Mouse (Mus musculus) small intestine, adult 2 months (tissue): ENCODE results near the gene Runx3. TPM values are rescaled to one million over a fixed set of nuclear protein-coding genes. Genes with fewer than 3 reads are reported as not detected.
A peak's percentile ranks its signal among the peaks of the same experiment; 100 is the strongest.
"Not testable (repeated sequence)": the region's sequence is repeated elsewhere in the genome, so short reads cannot be mapped to it uniquely, and the experiment has no call there.

Source experiments
- H3K27ac ChIP-seq: fragments of 200-500 bp; 2 replicates; pipeline ENCODE4 v1.5.1; 2012; ENCODE audit warnings: low read depth, low read length, control low read depth, inconsistent platforms; ENCODE audit not compliant: insufficient read depth
- H3K27me3 ChIP-seq: fragments of 200-500 bp; 2 replicates; pipeline ENCODE4 v1.6.1; 2012; ENCODE audit warnings: mild to moderate bottlenecking, moderate library complexity, low read length, inconsistent platforms; ENCODE audit not compliant: control insufficient read depth, insufficient read depth
- H3K36me3 ChIP-seq: fragments of 200-500 bp; 2 replicates; pipeline ENCODE4 v1.6.1; 2012; ENCODE audit warnings: mild to moderate bottlenecking, low read length, control low read depth, inconsistent platforms; ENCODE audit not compliant: control insufficient read depth, insufficient read depth
- H3K4me1 ChIP-seq: fragments of 200-500 bp; 2 replicates; pipeline ENCODE4 v1.6.1; 2012; ENCODE audit warnings: low read length, inconsistent platforms, mixed read lengths; ENCODE audit not compliant: control insufficient read depth, insufficient read depth, insufficient read length
- H3K4me3 ChIP-seq: fragments of 200-500 bp; 2 replicates; pipeline ENCODE4 v1.5.1; 2012; ENCODE audit warnings: low read depth, mild to moderate bottlenecking, control low read depth, inconsistent platforms, low read length, moderate library complexity
- CTCF ChIP-seq: fragments of 200-500 bp; IDR thresholded peaks from 2 replicates; pipeline ENCODE4 v1.5.1; 2012; ENCODE audit warnings: low read depth, mild to moderate bottlenecking, control low read depth, inconsistent platforms, low read length, moderate library complexity, mixed read lengths; ENCODE audit not compliant: insufficient replicate concordance, insufficient read length; ENCODE audit errors: extremely low read depth
- POLR2A ChIP-seq: fragments of 200-500 bp; IDR thresholded peaks from 2 replicates; pipeline ENCODE4 v1.6.1; 2012; ENCODE audit warnings: low read depth, mild to moderate bottlenecking, control low read depth, inconsistent platforms, low read length, moderate library complexity
- WGBS: fragments of 180-500 bp; shearing (Covaris S2); methylation state at CpG from one replicate; pipeline ENCODE4 v1.1.7; 2018; 5-methylcytosine and 5-hydroxymethylcytosine counted together
- polyA plus RNA-seq: library from polyadenylated mRNA; depleted of rRNA; stranded (reverse); fragments of >200 nt; gene quantifications from 2 replicates; pipeline ENCODE4 v1.2.3, GENCODE M21; 2012

Runx3 gene
- polyA plus RNA-seq, 1 experiment, result 23.7 TPM

DNA sequence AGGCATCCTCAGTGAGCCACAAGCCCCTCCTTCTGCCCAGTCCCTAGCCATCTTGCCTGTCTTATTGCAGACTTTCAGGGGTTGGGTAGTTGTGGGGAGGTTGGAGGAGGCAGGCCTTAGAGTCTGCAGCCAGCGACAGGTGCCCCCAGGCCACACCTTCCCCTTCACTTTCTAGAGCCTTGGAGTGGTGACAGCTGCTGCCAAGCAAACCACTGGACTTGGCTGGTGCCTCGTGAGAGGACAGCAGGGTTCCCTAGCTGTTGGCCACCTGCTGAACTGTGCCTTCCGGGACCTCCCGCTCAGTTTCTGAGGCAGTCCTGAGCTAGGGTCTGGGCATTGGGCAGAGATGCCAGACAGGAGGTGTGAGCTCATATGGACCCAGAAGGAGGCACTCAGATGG lies 49.0 kb downstream of the Runx3 start:
- Histone ChIP-seq H3K4me1 (no peaks in the 10 kb centered on the region), H3K4me3 (no peak overlapping the region), H3K27me3 (peaks cover 17% of the 10 kb centered on the region; the same call in 1 of the 2 replicates), H3K36me3 (no peaks in the 10 kb centered on the region), H3K27ac (no peak overlapping the region)
- 63% methylated on average over 4 of the region's 4 CpGs for WGBS
- TF ChIP-seq CTCF (no peak), POLR2A (no peak)

DNA sequence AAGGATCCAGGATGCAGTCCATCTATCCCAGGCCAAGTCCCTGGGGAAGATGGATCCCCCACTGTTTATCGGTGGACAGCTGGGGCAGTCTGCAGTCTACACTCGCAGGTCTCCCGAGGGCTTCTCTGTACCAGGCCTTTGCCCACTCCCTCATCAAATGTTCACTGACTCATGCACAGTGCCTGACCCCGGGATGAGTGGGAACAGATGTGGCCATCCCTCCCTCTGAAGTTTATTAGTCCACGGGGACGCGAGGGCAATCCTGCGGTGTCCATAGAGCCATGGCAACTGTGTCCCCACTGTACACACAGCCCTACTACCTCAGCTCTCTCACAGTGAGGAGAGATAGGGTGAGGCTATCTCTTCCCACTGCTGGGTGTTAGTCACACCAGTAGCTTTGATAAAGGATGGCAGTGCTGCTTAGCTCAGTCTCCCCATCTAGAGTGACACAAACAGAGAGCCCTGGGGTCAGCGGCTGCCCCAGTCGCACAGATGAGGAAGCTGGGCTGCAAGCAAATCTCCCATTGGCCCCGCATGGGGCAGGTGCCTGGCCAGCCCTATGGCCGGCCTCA lies 50.9 kb downstream of the Runx3 start:
- WGBS, result 70% methylated on average over 12 of the region's 12 CpGs
- no peak overlapping the region for H3K4me3 ChIP-seq
- H3K36me3 ChIP-seq, result no peaks in the 10 kb centered on the region
- TF ChIP-seq CTCF (no peak), POLR2A (no peak)
- H3K27ac ChIP-seq, result no peak overlapping the region
- peaks cover 23% of the 10 kb centered on the region; the same call in 1 of the 2 replicates for H3K27me3 ChIP-seq
- H3K4me1 ChIP-seq, result no peaks in the 10 kb centered on the region

DNA sequence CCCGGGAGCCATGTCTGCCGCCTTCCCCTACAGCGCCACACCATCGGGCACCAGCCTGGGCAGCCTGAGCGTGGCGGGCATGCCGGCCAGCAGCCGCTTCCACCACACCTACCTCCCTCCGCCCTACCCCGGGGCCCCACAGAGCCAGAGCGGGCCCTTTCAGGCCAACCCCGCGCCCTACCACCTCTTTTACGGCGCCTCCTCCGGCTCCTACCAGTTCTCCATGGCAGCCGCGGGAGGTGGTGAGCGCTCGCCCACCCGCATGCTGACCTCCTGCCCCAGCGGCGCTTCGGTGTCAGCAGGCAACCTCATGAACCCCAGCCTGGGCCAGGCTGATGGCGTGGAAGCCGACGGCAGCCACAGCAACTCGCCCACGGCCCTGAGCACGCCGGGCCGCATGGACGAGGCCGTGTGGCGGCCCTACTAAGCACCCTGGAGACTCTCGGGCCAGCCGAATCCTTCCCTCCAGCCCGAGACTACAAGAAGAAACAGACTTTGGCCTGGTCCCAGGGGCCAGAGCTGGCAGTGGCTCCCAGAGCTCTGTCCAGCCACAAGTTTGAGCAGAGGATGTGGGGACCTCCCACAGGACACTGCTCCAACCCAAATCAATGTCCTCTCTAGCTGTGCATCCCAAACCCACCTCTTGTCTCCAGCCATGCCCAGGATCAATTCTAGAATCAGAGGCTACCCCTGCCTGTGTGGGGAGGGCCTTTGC lies 55.1 kb downstream of the Runx3 start:
- peaks cover 14% of the 10 kb centered on the region; the same call in 1 of the 2 replicates for H3K27me3 ChIP-seq
- WGBS, result 26% methylated on average over 38 of the region's 38 CpGs
- H3K27ac ChIP-seq, result no peak overlapping the region
- H3K4me3 ChIP-seq, result no peak overlapping the region
- no peaks in the 10 kb centered on the region for H3K36me3 ChIP-seq
- no peaks in the 10 kb centered on the region for H3K4me1 ChIP-seq
- TF ChIP-seq POLR2A (no peak), CTCF (no peak)

DNA sequence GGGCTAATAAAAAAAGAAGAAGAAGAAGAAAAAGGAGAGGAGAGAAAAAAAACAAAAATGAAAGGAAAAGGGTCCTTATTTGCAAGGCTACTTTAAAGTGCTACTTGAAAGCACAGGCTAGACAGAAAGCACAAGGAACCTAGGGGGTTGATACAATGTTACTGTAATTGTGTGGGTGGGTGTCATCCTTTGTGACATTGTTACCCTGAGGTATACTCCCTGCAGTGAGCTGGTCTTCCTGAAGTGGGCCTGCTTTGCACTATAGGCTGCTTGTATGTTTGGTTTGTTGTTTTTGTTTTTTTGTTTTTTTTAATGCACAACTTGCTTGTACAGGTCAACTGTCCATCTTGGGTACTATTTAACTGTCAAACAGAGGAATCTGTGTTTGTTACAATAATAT lies 57.1 kb downstream of the Runx3 start:
- no peak for TF ChIP-seq CTCF
- TF ChIP-seq POLR2A, result no peak
- H3K27me3 ChIP-seq, result peaks cover 14% of the 10 kb centered on the region; the same call in 1 of the 2 replicates
- no peaks in the 10 kb centered on the region for H3K36me3 ChIP-seq
- H3K4me3 ChIP-seq, result no peak overlapping the region
- H3K4me1 ChIP-seq, result no peaks in the 10 kb centered on the region
- H3K27ac ChIP-seq, result no peak overlapping the region

DNA sequence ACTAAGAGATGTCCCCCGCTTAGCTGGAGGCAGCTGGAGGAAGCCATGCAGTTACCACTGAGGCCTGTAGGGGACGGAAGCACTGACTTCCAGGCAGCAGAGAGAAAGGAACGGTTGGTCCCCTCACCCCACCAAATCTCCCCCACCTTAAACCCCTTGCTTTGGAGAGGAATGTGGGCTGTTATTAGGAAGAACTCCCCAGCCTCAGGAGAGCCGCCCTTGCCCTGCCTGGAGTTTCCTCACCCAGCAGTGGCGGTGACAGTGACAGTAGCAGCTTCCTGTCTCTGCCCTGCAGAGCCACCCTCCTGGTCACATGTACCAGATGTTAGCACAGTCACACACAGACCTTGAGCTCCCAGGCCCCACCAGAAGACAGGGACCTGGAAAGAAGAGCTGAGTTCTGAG lies 58.6 kb downstream of the Runx3 start:
- H3K27ac ChIP-seq, result no peak overlapping the region
- WGBS, result 36% methylated on average over 5 of the region's 5 CpGs
- no peaks in the 10 kb centered on the region for H3K36me3 ChIP-seq
- H3K27me3 ChIP-seq, result peaks cover 10% of the 10 kb centered on the region; the same call in 1 of the 2 replicates
- TF ChIP-seq CTCF, result peak; percentile 29; the same call in 1 of the 2 replicates
- TF ChIP-seq POLR2A, result no peak
- H3K4me1 ChIP-seq, result no peaks in the 10 kb centered on the region
- H3K4me3 ChIP-seq, result no peak overlapping the region

DNA sequence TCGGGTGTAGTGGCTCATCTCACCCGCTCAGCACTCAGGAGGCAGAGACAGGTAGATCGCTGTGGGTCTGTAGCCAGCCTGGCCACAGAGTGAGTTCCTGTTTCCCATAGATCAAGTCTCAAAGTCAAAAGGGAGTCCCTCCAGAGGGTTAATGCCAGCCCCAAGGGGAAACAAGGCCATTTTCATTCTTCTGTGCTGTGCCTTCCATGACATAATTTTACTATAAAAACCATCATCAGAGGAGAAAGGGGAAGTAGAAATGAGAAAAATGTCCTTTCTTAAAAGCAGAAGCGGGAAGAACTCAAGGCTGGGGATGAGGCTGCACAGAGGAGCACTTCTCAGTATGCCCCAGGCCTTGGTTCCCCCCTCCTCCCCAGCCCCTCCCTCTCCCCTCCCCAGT lies 61.4 kb downstream of the Runx3 start:
- no peaks in the 10 kb centered on the region for H3K27me3 ChIP-seq
- no peak overlapping the region for H3K4me3 ChIP-seq
- no peak overlapping the region; the same call in 1 of the 2 replicates for H3K27ac ChIP-seq
- TF ChIP-seq POLR2A (no peak), CTCF (no peak)
- H3K36me3 ChIP-seq, result no peaks in the 10 kb centered on the region
- 84% methylated on average over 4 of the region's 4 CpGs for WGBS
- no peaks in the 10 kb centered on the region for H3K4me1 ChIP-seq

DNA sequence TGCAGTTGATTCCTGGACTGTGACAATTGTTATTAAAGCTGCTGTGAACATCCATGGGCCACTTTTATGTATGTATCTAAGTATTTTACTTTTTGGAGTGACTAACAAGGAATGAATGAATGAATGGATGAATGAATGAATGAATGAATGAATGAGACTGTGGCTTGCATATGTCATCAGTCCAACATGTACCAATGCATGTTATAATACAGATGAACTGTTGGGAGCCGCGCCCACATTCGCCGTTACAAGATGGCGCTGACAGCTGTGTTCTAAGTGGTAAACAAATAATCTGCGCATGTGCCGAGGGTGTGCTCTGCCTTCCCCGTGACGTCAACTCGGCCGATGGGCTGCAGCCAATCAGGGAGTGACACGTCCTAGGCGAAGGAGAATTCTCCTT lies 63.8 kb downstream of the Runx3 start:
- not testable (repeated sequence) for H3K27me3 ChIP-seq
- WGBS, result 88% methylated on average over 8 of the region's 13 CpGs

More for the DNA sequence above, 63.8 kb downstream of the Runx3 start:
- not testable (repeated sequence) for H3K4me1 ChIP-seq, H3K4me3 ChIP-seq, H3K36me3 ChIP-seq, H3K27ac ChIP-seq
